Mouse (Mus musculus): Measurements from ENCODE around the gene Slc46a1. TPM values are rescaled to one million over a fixed set of nuclear protein-coding genes. Genes with fewer than 3 reads are reported as not detected.

The Slc46a1 gene
- 11.9 and 12.4 TPM in 2 replicates for polyA plus RNA-seq (2015; fragmentation: Nextera tagmentation; extraction: Ambion mirVana)

- H3K4me1 ChIP-seq = peaks cover 4% of the 10 kb centered on the region
- WGBS = under 1% methylated on average over 41 of the region's 41 CpGs
- H3K27me3 ChIP-seq (replicated peaks) = no peaks in the 10 kb centered on the region
- peak within 1 kb of the TSS; percentile 67 for H3K9ac ChIP-seq
- peak within 1 kb of the TSS; percentile 71 for H3K4me3 ChIP-seq (replicated peaks)
- H3K36me3 ChIP-seq = 0 out of 2 replicates have a peak, but pooled peaks cover 2% of the 10 kb centered on the region
- peak within 1 kb of the TSS; percentile 93 for H3K27ac ChIP-seq
- peak; percentile 95 for ATAC-seq (ENCODE audit: insufficient read depth, low FRiP score, low read depth)
- H3K9me3 ChIP-seq = no peaks in the 10 kb centered on the region
- peak within 1 kb of the TSS; percentile 88 for H3K4me2 ChIP-seq
Observed at GRCm38 (mm10) chr11:78465568-78466180, at the start of gene Slc46a1. TSS of gene Slc46a1 (plus strand) at chr11:78465697.

GRCm38 (mm10) chr11:78416854-78417253 is 48.6 kb upstream of the Slc46a1 start:
- no peak for ATAC-seq (ENCODE audit: insufficient read depth, low FRiP score, low read depth)
- no peak overlapping the region for H3K4me3 ChIP-seq (replicated peaks)
- H3K4me2 ChIP-seq = no peak overlapping the region
- no peak overlapping the region for H3K9ac ChIP-seq
- H3K4me1 ChIP-seq = no peaks in the 10 kb centered on the region
- H3K27me3 ChIP-seq (replicated peaks) = no peaks in the 10 kb centered on the region
- H3K36me3 ChIP-seq = no peaks in the 10 kb centered on the region
- no peak overlapping the region for H3K27ac ChIP-seq
- WGBS = 82% methylated on average over 6 of the region's 6 CpGs
- no peaks in the 10 kb centered on the region for H3K9me3 ChIP-seq

DNA sequence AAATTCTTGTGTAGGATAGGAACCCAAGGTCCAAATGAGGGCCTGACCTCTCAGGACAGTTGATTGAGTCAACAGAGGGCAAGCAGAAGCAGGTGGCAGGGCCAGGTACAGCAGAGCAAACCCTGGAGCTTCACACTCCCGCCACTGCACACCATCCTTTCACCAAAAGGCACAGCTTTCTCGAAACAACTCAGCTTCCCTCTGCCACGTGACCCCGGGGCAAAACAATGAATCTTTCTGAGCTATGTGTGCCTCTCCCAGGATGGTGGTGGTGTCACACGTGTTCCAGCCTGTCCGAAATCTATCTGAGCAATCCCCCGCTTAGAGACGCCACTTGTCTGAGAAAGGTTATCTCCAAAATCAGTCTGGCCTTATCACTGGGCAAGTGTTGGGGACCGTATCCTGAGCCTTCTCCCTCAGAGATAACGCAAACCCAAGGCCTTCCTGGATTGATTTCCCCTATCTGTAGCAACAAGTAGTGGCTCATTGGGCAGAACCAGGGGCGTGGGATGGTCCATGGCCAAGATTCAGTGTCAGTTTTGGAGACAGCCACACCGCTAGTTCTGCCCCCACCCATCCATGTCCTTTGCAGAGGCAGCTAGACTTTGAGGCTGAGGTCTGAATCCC is 45.1 kb upstream of the Slc46a1 start:
- Histone ChIP-seq H3K9me3 (no peaks in the 10 kb centered on the region), H3K9ac (no peak overlapping the region), H3K27me3 (replicated peaks) (no peaks in the 10 kb centered on the region), H3K4me3 (replicated peaks) (no peak overlapping the region), H3K4me2 (no peak overlapping the region), H3K4me1 (no peaks in the 10 kb centered on the region; the same call in 1 of the 2 replicates), H3K27ac (no peak overlapping the region), H3K36me3 (no peaks in the 10 kb centered on the region)
- no peak for ATAC-seq (ENCODE audit: insufficient read depth, low FRiP score, low read depth)
- 42% methylated on average over 12 of the region's 12 CpGs for WGBS

GRCm38 (mm10) chr11:78421201-78422009 is 44.1 kb upstream of the Slc46a1 start:
- WGBS = 59% methylated on average over 13 of the region's 13 CpGs
- Histone ChIP-seq H3K36me3 (no peaks in the 10 kb centered on the region), H3K9ac (no peak overlapping the region), H3K27me3 (replicated peaks) (no peaks in the 10 kb centered on the region), H3K27ac (no peak overlapping the region), H3K4me1 (no peaks in the 10 kb centered on the region; the same call in 1 of the 2 replicates), H3K4me2 (no peak overlapping the region), H3K4me3 (replicated peaks) (no peak overlapping the region), H3K9me3 (no peaks in the 10 kb centered on the region)
- ATAC-seq (ENCODE audit: insufficient read depth, low FRiP score, low read depth) = no peak

DNA sequence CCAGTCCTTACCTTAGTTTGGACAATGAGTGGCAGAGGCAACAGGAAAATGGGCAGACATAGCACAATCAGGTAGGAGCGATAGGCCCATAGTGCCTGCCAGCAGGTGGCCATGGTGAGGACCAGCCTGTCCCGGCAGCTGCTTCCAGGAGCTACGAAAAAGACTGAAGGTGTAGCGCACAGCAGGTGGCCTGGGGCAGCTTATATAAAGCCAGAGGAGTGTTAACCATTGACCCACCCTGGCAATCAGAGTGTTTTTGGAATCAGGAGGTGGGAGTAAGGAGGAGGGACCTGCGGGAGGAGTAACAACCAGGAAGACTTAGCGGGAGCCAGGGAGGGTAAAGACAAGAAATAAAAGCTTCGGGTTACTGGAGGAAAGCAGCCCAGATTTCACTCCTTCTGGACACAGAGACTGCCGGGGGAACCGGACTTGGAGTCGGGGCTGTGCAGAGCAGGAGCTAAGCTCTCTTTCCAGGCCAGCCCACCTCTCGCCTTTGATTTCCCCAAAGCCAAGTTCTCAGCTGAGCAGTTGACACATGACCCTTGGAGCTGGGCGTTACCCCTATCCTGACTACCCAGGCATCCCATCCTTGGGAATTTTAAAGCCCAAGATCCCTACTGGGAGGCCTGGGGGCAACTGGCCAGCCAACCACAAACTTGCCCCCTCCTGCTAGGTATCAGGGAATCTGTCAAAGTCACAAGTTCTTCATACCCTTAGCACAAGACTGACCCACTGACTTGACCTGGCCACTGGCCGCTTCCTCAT is 43.3 kb upstream of the Slc46a1 start, which contains the start of gene Slc13a2:
Gene Slc13a2 (minus strand): TSS at position 163 of the 765 bp plus-strand sequence.
- H3K36me3 ChIP-seq = no peaks in the 10 kb centered on the region
- no peak within 1 kb of the TSS for H3K27ac ChIP-seq
- ATAC-seq (ENCODE audit: insufficient read depth, low FRiP score, low read depth) = no peak
- no peaks in the 10 kb centered on the region for H3K9me3 ChIP-seq
- H3K4me1 ChIP-seq = no peaks in the 10 kb centered on the region; the same call in 1 of the 2 replicates
- H3K9ac ChIP-seq = no peak within 1 kb of the TSS
- no peak within 1 kb of the TSS for H3K4me3 ChIP-seq (replicated peaks)
- H3K27me3 ChIP-seq (replicated peaks) = no peaks in the 10 kb centered on the region
- 24% methylated on average over 13 of the region's 13 CpGs for WGBS
- no peak within 1 kb of the TSS for H3K4me2 ChIP-seq

DNA sequence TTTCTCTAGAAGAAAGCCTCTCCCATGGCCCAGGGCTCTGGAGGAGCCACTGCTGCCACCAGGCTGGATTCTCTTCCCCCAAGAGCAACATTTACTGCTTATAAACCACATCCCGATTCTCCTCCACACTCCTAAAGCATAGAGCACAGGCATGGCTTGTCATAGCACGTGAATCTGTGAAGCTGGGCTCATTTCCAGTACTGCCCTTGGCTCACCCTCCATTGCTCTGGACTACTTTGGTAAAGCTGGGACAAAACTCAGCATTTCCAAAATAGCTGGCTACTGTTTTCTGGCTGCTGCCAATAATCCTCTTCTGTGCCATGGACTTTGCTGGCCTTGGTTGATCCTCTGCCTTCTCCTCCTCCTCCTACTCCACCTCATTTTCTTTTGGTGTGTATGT is 41.1 kb upstream of the Slc46a1 start:
- Histone ChIP-seq H3K36me3 (no peaks in the 10 kb centered on the region), H3K9ac (no peak overlapping the region), H3K9me3 (no peaks in the 10 kb centered on the region), H3K4me3 (replicated peaks) (no peak overlapping the region), H3K27me3 (replicated peaks) (no peaks in the 10 kb centered on the region), H3K27ac (no peak overlapping the region), H3K4me2 (no peak overlapping the region), H3K4me1 (no peaks in the 10 kb centered on the region; the same call in 1 of the 2 replicates)
- 60% methylated on average over 2 of the region's 2 CpGs for WGBS
- ATAC-seq (ENCODE audit: insufficient read depth, low FRiP score, low read depth) = no peak

GRCm38 (mm10) chr11:78425572-78425971 is 39.9 kb upstream of the Slc46a1 start:
- Histone ChIP-seq H3K27ac (peak overlapping the region; percentile 18; the same call in 1 of the 2 replicates), H3K27me3 (replicated peaks) (no peaks in the 10 kb centered on the region), H3K4me1 (no peaks in the 10 kb centered on the region; the same call in 1 of the 2 replicates), H3K9ac (no peak overlapping the region), H3K36me3 (no peaks in the 10 kb centered on the region), H3K4me3 (replicated peaks) (no peak overlapping the region), H3K9me3 (no peaks in the 10 kb centered on the region), H3K4me2 (no peak overlapping the region)
- peak; percentile 61; the same call in 1 of the 2 replicates for ATAC-seq (ENCODE audit: insufficient read depth, low FRiP score, low read depth)
- WGBS = 55% methylated on average over 1 of the region's 1 CpGs

DNA sequence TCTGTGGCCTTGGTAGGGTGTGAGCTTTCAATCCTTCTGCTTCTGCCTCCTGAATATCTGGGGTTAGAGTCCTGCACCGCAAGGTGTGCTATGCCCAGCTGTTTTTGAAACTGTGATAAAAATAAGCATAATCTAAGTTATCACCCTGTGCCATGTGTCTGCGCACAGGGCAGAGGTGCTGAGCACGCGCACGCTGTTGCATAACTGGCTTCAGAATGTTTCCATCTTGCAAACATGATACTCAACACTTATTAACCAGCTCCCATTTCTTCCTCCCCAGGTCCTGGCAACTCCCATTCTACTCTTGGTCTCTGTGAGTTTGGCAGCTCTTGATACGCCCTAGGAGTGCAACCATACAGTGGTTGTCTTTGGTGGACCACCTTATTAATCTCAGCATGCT is 37.8 kb upstream of the Slc46a1 start:
- H3K9me3 ChIP-seq = no peaks in the 10 kb centered on the region
- no peak overlapping the region for H3K4me3 ChIP-seq (replicated peaks)
- H3K27me3 ChIP-seq (replicated peaks) = no peaks in the 10 kb centered on the region
- H3K27ac ChIP-seq = no peak overlapping the region
- 86% methylated on average over 6 of the region's 6 CpGs for WGBS
- H3K4me2 ChIP-seq = no peak overlapping the region
- no peaks in the 10 kb centered on the region for H3K36me3 ChIP-seq
- H3K4me1 ChIP-seq = no peaks in the 10 kb centered on the region
- no peak overlapping the region for H3K9ac ChIP-seq
- ATAC-seq (ENCODE audit: insufficient read depth, low FRiP score, low read depth) = no peak

DNA sequence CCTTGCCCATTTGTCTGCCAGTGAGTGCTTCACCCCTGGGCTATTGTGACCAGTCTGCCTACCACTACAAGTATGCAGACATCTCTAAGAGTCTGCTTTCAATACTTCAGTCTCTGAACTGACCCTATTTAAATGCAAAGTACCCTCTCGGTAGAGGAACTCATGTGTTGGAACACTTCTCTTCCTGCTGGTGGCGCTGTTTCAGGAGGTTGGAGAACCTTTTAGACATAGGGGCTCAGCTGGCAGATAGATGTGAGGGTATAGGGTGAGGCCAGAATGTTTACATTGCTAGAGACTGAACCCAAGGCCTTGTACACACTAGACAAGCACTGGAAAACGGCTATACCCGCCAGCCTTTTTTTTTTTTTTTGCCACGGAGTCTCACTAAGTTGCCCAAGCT is 37.2 kb upstream of the Slc46a1 start:
- Histone ChIP-seq H3K9ac (no peak overlapping the region), H3K4me3 (replicated peaks) (no peak overlapping the region), H3K27ac (no peak overlapping the region), H3K9me3 (no peaks in the 10 kb centered on the region), H3K4me2 (no peak overlapping the region), H3K36me3 (no peaks in the 10 kb centered on the region), H3K4me1 (no peaks in the 10 kb centered on the region), H3K27me3 (replicated peaks) (no peaks in the 10 kb centered on the region)
- ATAC-seq (ENCODE audit: insufficient read depth, low FRiP score, low read depth) = no peak
- WGBS = 67% methylated on average over 5 of the region's 5 CpGs

GRCm38 (mm10) chr11:78430195-78430878 is 35.2 kb upstream of the Slc46a1 start:
- Histone ChIP-seq H3K9ac (no peak overlapping the region), H3K36me3 (no peaks in the 10 kb centered on the region), H3K4me1 (no peaks in the 10 kb centered on the region), H3K27me3 (replicated peaks) (no peaks in the 10 kb centered on the region), H3K27ac (no peak overlapping the region), H3K4me3 (replicated peaks) (no peak overlapping the region), H3K4me2 (no peak overlapping the region), H3K9me3 (no peaks in the 10 kb centered on the region)
- no peak for ATAC-seq (ENCODE audit: insufficient read depth, low FRiP score, low read depth)
- 52% methylated on average over 11 of the region's 11 CpGs for WGBS

DNA sequence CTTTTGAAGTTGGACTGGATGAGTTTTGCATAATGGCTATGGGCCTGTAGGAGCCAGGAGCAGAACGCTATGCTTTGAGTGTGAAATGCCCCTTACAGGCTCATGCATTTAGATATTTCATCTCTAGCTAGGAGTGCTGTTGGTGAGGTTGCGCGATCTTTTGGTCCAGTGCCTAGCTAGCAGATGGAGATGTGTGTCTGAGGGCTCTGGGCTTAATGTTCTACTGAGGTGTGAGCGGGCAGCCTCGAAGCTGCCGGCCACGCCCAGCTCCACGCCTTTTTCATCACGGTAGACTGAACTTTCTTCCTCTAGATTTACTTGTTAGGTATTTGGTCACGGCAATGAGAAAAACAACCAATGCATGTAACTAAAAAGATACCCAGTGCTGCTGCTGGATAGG is 34.3 kb upstream of the Slc46a1 start:
- WGBS = 72% methylated on average over 10 of the region's 10 CpGs
- H3K9ac ChIP-seq = no peak overlapping the region
- no peak for ATAC-seq (ENCODE audit: insufficient read depth, low FRiP score, low read depth)
- no peaks in the 10 kb centered on the region for H3K27me3 ChIP-seq (replicated peaks)
- H3K4me1 ChIP-seq = peaks cover 6% of the 10 kb centered on the region
- no peaks in the 10 kb centered on the region for H3K36me3 ChIP-seq
- H3K4me2 ChIP-seq = no peak overlapping the region
- H3K27ac ChIP-seq = no peak overlapping the region
- no peaks in the 10 kb centered on the region for H3K9me3 ChIP-seq
- H3K4me3 ChIP-seq (replicated peaks) = no peak overlapping the region
